Mouse (Mus musculus) bone marrow, adult 2 months (tissue): Measurements from ENCODE around the gene Cib4. TPM values are rescaled to one million over a fixed set of nuclear protein-coding genes. Genes with fewer than 3 reads are reported as not detected.

Experiments
- H3K27ac ChIP-seq: fragments of 200-500 bp; 2 replicates; pipeline ENCODE4 v1.5.1; 2012; ENCODE audit warnings: low read depth, mild to moderate bottlenecking, control low read depth, inconsistent platforms, low read length; ENCODE audit not compliant: control insufficient read depth, poor library complexity, insufficient read depth
- H3K4me1 ChIP-seq: fragments of 200-500 bp; 2 replicates; pipeline ENCODE4 v1.6.1; 2011; ENCODE audit warnings: low read length; ENCODE audit not compliant: control insufficient read depth, insufficient read depth
- H3K4me3 ChIP-seq: fragments of 200-500 bp; replicated peaks from 2 replicates; pipeline ENCODE3; 2011; ENCODE audit warnings: mild to moderate bottlenecking, low read depth, low read length, control low read depth; ENCODE audit not compliant: control insufficient read depth
- CTCF ChIP-seq: fragments of 200-500 bp; IDR thresholded peaks from 2 replicates; pipeline ENCODE4 v1.5.1; 2011; ENCODE audit warnings: low read length, control low read depth; ENCODE audit not compliant: control insufficient read depth, insufficient read depth
- POLR2A ChIP-seq: fragments of 200-500 bp; IDR thresholded peaks from 2 replicates; pipeline ENCODE4 v1.6.1; 2011; ENCODE audit warnings: low read depth, mild to moderate bottlenecking, control low read depth, low read length, borderline replicate concordance; ENCODE audit not compliant: control insufficient read depth
- WGBS: fragments of 180-500 bp; shearing (Covaris S2); methylation state at CpG from one replicate; pipeline ENCODE4 v1.1.7; 2018; 5-methylcytosine and 5-hydroxymethylcytosine counted together
- polyA plus RNA-seq: library from polyadenylated mRNA; stranded (reverse); fragments of >200 nt; gene quantifications from 2 replicates; pipeline ENCODE4 v1.2.4, GENCODE M21; 2011; ENCODE audit warnings: low replicate concordance; ENCODE audit not compliant: missing spikeins, insufficient read depth, insufficient read length

The Cib4 gene
- polyA plus RNA-seq, 1 experiment, result not detected

DNA sequence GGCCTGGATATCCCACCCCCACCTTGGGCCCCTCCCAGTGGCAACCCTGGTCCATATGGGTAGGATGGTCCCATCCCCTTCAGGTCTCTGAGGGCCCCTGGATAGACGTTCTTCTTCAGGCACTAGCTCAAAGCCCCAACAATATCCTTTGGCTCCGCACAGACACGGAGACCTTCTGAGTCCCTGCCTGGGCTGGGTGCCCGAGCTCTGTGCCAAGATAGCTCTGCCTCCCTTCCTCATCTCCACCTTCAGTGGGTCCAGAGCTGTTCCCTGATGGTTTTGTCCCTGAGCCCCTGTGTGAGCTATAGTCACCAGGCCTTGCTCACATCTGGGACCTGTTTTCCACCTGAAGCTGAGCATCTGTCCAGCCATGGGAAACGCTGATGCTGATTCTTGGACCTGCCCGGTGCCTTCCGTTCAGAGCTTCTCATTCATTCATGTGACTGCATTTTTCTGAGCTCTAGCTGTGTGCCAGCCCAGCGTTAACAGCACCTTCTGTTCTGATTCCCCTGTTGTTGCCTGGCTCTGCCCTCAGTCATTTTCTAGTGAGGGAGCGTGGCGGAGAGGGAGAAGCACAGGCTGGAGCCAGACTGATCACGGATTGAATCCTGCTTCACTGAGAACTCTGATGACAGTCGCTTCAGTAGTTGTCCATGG is 32.1 kb upstream of the Cib4 start:
- WGBS, result 77% methylated on average over 12 of the region's 12 CpGs
- TF ChIP-seq CTCF, result no peak
- TF ChIP-seq POLR2A, result no peak
- H3K4me3 ChIP-seq, result no peak overlapping the region
- H3K27ac ChIP-seq, result no peak overlapping the region
- no peaks in the 10 kb centered on the region for H3K4me1 ChIP-seq

DNA sequence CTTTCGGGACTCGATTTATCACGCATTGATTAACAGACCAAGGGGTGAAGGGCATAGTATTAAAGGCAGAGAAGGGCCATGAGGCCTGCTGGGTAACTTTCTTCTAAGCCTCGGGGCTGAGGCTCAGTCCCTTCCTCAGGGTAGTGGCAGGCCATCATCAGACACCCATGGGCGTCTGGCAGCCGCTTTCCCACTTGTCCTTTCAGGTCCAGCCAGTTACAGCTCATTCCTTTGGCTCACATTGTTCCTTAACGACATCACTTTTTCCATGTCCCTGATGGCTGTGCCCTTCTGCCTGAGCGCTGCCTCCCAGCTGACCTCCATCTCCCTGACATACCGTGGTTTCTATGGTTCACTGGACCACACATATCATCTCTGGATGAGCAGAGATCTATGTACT is 31.6 kb upstream of the Cib4 start:
- no peak for TF ChIP-seq POLR2A
- 73% methylated on average over 9 of the region's 9 CpGs for WGBS
- H3K4me3 ChIP-seq, result no peak overlapping the region
- H3K4me1 ChIP-seq, result no peaks in the 10 kb centered on the region
- no peak overlapping the region for H3K27ac ChIP-seq

DNA sequence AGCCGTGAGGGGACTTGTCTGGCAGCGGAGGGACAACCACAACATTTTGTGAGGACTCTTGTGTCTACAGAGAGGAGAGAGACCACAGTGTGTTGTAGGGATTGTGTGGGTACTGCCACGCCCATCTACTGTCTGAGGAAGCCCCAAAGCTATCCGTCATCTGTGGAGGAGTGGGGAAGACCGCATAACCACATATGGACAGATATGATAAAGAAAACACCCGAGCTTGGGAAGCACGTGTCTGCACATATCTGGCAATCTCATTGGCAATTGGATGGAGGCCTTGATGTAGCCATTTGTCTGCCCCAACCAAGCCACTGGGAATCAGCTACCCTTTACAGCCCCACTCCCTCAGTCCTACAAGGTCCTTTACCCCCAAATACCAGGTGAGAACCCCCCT is 30.6 kb upstream of the Cib4 start:
- TF ChIP-seq CTCF (no peak), POLR2A (no peak)
- no peak overlapping the region for H3K27ac ChIP-seq
- no peaks in the 10 kb centered on the region for H3K4me1 ChIP-seq
- 59% methylated on average over 7 of the region's 7 CpGs for WGBS
- H3K4me3 ChIP-seq, result no peak overlapping the region

GRCm38 (mm10) chr5:30574367-30574766 is 28.7 kb upstream of the Cib4 start:
- 80% methylated on average over 8 of the region's 8 CpGs for WGBS
- Histone ChIP-seq H3K4me1 (no peaks in the 10 kb centered on the region), H3K27ac (no peak overlapping the region), H3K4me3 (no peak overlapping the region)
- TF ChIP-seq CTCF (no peak), POLR2A (no peak)

- no peaks in the 10 kb centered on the region for H3K4me1 ChIP-seq
- no peak overlapping the region for H3K27ac ChIP-seq
- TF ChIP-seq POLR2A (no peak), CTCF (no peak)
- H3K4me3 ChIP-seq, result no peak overlapping the region
- WGBS, result 69% methylated on average over 5 of the region's 5 CpGs
Observed at GRCm38 (mm10) chr5:30571820-30572219, 26.2 kb upstream of the Cib4 start.

- WGBS, result 96% methylated on average over 1 of the region's 1 CpGs
- Histone ChIP-seq H3K27ac (no peak overlapping the region), H3K4me1 (no peaks in the 10 kb centered on the region), H3K4me3 (no peak overlapping the region)
- no peak for TF ChIP-seq CTCF
- TF ChIP-seq POLR2A, result no peak
Observed at GRCm38 (mm10) chr5:30568479-30568878, 22.8 kb upstream of the Cib4 start.

DNA sequence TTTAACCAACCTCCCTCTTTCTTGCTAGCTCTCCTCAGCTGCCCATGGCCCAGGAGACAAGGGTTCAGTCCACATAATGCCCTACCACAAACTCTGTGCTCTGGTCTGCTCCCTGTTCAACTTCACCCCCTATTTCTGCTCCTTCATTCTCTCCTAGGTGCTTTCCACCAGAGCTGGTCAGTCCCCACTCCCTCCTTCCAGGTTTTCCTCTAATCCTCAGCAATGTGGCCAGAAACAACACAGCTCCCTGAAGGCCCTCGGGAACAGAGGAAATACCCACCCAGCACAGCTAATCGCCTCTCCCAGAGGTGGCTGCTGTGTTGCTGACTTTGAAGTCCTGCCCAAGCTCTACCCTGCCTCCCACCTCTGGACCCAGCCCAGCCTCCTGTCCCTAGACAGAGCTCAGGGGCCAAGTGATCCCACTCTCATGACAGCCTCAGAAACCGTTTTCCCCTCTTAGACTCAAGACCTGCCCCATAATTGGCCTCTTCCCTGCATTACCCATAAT is 14.4 kb upstream of the Cib4 start:
- 37% methylated on average over 3 of the region's 3 CpGs for whole genome bisulfite sequencing
- TF ChIP-seq POLR2A (no peak), CTCF (no peak)
- H3K27ac ChIP-seq, result no peak overlapping the region
- no peak overlapping the region for H3K4me3 ChIP-seq
- no peaks in the 10 kb centered on the region; the same call in 1 of the 2 replicates for H3K4me1 ChIP-seq

- no peak for TF ChIP-seq POLR2A
- TF ChIP-seq CTCF, result no peak
- Histone ChIP-seq H3K4me1 (no peaks in the 10 kb centered on the region; the same call in 1 of the 2 replicates), H3K27ac (no peak overlapping the region), H3K4me3 (no peak overlapping the region)
- WGBS, result 72% methylated on average over 3 of the region's 3 CpGs
Observed at GRCm38 (mm10) chr5:30559421-30559820, 13.8 kb upstream of the Cib4 start.

GRCm38 (mm10) chr5:30556284-30556683 is 10.6 kb upstream of the Cib4 start:
- no peak overlapping the region for H3K27ac ChIP-seq
- no peaks in the 10 kb centered on the region for H3K4me1 ChIP-seq
- TF ChIP-seq POLR2A (no peak), CTCF (no peak)
- WGBS, result 57% methylated on average over 3 of the region's 3 CpGs
- no peak overlapping the region for H3K4me3 ChIP-seq
